Mouse (Mus musculus) sigmoid colon, adult 10 weeks (tissue): ENCODE results near the gene Pacsin2. TPM values are rescaled to one million over a fixed set of nuclear protein-coding genes. Genes with fewer than 3 reads are reported as not detected.

Experiments used
- polyA plus RNA-seq: library from polyadenylated mRNA; stranded (reverse); fragments of 350-450 nt; fragmentation: Illumina TruSeq; extraction: RNeasy Lipid Tissue Mini Kit (QIAGEN cat#74804); gene quantifications from one replicate; pipeline ENCODE4 v1.2.3, GENCODE M21; 2014; ENCODE audit warnings: low read depth, low replicate concordance

The Pacsin2 gene
- 42.1 TPM for polyA plus RNA-seq

DNA sequence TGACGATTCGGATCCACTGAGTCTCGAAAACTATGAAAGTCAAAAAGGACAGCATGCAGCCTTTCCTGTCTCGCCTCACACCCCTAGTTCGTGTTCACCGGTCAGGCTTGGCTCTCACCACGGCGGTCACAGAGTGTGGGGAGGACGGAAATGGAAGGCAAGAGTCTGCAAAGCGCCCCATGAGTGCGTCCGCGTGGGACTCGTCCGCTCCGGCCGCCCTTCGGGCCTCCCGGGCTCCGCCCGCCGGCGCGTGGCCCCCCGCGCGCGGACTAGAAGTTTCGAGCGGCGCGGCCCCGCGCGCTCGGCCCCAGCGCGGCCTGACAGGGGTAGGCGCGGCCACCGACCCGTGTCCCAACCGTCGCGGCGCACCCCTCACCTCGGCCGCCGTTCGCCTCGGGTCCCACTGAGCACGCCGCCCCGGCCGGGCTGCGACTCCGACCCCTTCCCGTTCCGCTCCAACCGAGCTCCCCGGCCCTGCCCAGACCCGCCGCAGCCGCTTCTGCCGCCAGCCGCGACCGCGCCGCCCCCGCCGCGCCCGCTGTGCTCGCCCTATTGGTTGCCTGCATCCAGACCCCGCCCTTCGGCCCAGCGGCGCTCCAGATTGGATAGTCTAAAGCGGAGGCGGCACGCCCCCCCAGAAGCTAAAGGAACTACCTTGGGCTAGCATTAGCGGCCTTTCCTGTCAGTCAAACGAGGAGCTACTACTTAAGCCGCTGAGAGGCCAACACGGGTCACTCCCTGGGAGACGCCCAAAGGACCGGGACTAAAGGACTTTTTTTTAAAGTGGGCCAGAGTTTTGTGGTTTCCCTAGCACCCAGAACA, at the start of gene Pacsin2:
Pacsin2 (minus strand) TSS at position 524 of the 822 bp plus-strand sequence.

GRCm38 (mm10) chr15:83510805-83511405, 46.5 kb upstream of the Pacsin2 start, which contains the start of gene Ttll1:
Ttll1 (minus strand) TSS chr15:83510893.

DNA sequence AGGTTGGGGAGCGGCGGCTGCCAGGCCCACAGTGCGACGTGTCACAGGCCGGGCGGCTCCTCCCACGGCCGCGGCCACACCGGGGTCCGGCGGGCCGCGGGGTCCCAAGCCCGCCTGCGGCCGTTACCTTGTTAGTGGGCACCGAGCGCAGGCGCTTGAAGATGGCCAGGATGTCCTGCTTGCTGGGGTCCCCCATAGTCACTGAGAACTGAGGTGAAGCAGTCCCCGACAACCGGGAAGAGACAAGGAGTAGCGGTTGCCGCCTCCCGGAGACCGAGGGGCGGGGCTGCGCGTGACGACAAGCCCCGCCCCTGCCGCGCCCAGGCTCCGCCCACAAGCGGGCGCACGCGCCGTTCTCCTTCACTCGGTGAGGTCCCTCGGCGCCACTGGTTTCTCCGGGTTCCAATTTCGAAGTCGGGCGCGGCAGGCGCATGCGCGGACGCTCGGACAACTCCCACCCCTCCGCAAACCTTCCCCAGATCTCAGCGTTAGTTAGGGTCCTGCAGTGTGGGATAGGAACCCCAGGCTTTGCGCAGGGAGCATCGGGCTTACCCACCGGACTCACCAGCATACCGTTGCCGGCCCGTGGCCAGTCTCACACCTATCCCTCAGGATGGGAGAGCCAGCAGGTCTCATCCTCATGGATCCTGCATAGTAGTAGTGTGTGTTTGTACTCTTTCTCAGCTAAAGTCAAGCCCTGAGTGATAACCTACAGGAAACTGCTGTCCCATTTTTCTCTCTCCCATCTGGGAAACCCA, 114.3 kb downstream of the Pacsin2 start, which contains the start of gene Arfgap3:
Arfgap3 (minus strand) TSS at position 294 of the 758 bp plus-strand sequence.

Other genes with a start within 250 kb of the Pacsin2 start
- 4.6 TPM for gene A4galt, start 212.8 kb downstream of the Pacsin2 start, polyA plus RNA-seq
- gene Arfgap3, start 114.4 kb downstream of the Pacsin2 start, polyA plus RNA-seq, result 76.7 TPM
- gene Ttll1, start 46.3 kb upstream of the Pacsin2 start, polyA plus RNA-seq, result 3.0 TPM
- gene Bik, start 62.3 kb upstream of the Pacsin2 start, polyA plus RNA-seq, result 0.69 TPM
- gene Tspo, start 99.0 kb upstream of the Pacsin2 start, polyA plus RNA-seq, result 1.4 TPM
- gene Mcat, start 99.2 kb upstream of the Pacsin2 start, polyA plus RNA-seq, result 0.73 TPM
- 0.79 TPM for gene Ttll12, start 130.6 kb upstream of the Pacsin2 start, polyA plus RNA-seq